Mouse (Mus musculus): Measurements from ENCODE around the gene Il12rb2.

Il12rb2 gene

GRCm38 (mm10) chr6:67282897-67283296 is 93.1 kb downstream of the Il12rb2 start:
- no peak for DNase-seq

GRCm38 (mm10) chr6:67281614-67282197 is 94.3 kb downstream of the Il12rb2 start:
- DNase-seq = no peak

- no peak for DNase-seq
Measured at GRCm38 (mm10) chr6:67277944-67278343, 98.0 kb downstream of the Il12rb2 start.

GRCm38 (mm10) chr6:67269459-67269858 is 106.5 kb downstream of the Il12rb2 start:
- no peak for DNase-seq

- no peak for DNase-seq
Measured at GRCm38 (mm10) chr6:67268983-67269382, 107.0 kb downstream of the Il12rb2 start.

GRCm38 (mm10) chr6:67268245-67268612 is 107.8 kb downstream of the Il12rb2 start:
- DNase-seq = no peak

- peak; percentile 4 for DNase-seq
Measured at GRCm38 (mm10) chr6:67267408-67268244, 108.4 kb downstream of the Il12rb2 start.

- DNase-seq = peak; percentile 88
Measured at GRCm38 (mm10) chr6:67266664-67267407, 109.2 kb downstream of the Il12rb2 start.

GRCm38 (mm10) chr6:67266159-67266657 is 109.8 kb downstream of the Il12rb2 start:
- peak; percentile 27 for DNase-seq

- no peak for DNase-seq
Measured at GRCm38 (mm10) chr6:67264935-67265334, 111.1 kb downstream of the Il12rb2 start.

GRCm38 (mm10) chr6:67251095-67251494 is 124.9 kb downstream of the Il12rb2 start:
- no peak for DNase-seq

GRCm38 (mm10) chr6:67244451-67244850 is 131.5 kb downstream of the Il12rb2 start:
- no peak for DNase-seq

- DNase-seq = no peak
Measured at GRCm38 (mm10) chr6:67243765-67244420, 132.1 kb downstream of the Il12rb2 start.

Data from right cerebral cortex, postnatal 4 days (tissue).